Mouse (Mus musculus) cerebellum, adult 9-10 months (tissue): ENCODE measurements around the gene Txk.

Source experiments
- DNase-seq: peaks from one replicate; pipeline ENCODE4 v3.0.0; 2022

The Txk gene

DNA sequence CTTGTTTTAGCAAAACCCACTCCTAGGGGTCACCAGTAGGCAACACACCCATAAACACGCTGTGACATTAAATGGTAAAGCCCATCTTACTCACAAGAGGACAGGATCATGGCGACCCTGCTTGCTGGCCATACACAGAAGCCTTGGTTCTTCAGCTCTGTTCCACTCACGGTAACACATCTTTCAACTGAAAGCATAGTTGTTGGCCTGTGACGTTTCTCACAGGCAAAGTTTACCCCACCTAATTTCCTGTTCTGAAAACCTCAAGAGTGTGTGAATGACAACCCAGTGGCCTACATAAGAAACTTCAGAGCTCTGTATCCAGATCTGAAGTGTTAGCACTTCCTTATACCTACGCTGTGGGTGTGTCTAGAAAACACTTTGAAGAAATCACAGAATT lies at the start of gene Txk:
TSS of gene Txk (minus strand) at position 193 of the 400 bp plus-strand sequence.
- DNase-seq, result no peak

DNA sequence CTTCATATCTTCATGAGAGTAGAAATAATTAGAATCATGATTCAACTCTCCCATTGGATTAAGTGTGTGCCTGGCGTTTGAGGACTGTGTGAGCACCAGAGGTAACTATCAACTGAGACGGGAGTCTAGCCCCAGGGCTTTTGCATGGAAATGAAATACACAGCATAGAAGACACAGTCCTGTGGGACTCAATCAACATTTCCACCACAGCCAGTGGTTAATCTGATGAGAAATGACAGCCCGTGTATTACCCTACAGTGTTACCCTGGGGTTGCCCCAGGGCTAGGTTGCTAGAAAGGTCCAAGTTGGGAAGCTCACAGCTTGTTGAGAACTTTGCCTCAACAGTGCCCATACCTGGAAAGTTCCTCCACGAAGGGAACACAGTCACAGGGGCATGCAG lies 46.0 kb upstream of the Txk start:
- no peak for DNase-seq

DNA sequence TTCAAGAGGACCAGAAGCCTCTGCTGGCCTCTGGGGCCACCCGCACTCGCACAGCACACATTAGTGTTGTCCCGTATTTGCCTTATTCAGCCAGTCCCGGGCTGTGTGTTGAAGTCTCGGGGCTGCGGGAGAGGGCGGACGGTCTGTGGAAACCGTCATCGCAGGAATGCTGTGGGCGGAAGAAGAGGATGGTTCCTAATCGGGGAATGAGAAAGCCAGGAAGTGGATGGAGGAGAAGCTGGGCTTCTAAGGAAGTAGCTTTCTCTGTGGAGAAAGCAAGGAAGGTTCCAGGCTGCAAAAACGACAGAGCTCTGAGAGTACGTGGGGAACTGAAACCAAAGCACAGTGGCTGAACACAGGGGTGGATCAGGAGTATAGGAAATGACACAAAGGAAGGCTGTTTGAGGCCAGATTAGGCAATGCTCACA lies 43.6 kb upstream of the Txk start:
- DNase-seq, result no peak

DNA sequence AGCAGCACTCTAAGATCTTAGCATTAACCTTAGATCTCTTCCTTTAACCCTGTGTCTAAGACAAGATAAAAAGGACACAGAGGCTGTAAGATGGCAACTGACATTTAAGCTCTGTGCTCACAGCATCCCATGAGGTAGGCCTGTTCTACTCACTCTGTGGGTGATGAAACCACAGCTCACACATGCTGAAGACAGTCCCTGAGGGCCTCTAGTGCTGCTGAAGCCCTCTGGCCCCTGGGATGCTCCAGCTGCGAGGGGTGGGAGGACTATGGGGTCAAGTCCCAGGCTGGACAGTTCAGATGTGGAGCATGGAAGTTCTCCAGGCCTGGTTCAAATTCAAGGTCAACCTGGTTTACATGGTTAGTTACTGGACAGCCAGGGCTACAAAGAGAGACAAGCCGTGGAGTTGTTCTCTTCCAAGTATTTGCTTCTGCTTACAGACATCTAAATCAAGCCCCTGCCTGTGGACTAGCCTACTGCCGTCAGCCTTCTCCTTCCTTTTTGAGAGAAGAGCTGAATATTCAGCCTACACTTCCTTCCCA lies 40.8 kb upstream of the Txk start:
- DNase-seq, result no peak

DNA sequence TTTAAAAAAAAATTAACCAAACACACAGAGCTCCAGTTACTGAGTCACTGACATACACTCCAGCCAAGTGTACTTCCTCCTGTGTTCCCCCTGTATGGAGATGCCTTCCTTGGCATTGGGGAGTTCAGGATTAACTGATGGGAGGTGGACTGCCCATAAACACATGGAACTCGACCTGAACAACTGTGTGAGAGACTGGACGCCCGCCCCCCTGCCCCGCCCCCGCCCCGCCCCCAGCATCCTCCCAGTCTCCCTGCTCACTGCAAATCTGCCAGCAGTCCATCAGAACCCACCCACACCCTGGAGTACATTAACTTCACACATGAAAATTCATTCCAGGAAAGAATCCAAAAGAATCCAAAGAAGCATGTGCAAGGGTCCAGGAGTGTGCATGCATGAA lies 39.2 kb upstream of the Txk start:
- DNase-seq, result no peak

DNA sequence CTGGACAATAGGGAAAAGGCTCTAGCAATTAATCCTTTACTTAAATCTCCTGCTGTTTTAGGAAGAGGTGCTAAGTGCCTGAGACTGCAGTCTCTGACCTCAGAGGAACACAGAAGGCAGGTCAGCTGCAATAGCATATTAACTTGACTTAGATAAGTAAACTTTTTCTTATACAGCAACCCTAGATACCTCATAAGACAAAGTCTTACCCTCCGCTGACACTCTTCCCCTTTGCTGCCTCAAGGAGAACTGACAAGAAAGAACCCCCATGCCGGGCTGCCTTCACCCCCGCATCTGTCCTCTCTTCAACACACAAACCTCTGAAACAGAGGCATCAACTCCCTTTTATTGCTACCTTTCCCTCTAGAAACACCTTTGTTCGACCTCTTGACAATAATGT lies 38.8 kb upstream of the Txk start:
- DNase-seq, result no peak

DNA sequence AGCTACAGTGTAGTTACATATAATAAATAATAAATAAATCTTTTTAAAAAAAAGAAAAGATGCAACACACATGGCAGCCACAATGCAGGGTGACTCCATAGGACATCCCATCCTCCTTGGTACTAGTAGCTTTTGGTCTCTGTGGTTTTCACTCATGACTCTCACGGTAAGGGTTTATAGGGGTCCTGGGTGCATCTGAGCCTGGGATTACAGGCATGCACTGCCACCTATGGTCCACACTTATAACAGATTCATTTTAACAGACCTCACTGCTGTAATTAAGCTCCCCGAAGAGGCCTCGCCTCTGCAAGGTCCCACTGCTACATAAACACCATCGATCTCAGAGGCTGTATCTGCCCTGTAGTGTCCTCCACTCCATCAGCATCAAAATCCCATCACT lies 32.9 kb upstream of the Txk start:
- DNase-seq, result no peak

DNA sequence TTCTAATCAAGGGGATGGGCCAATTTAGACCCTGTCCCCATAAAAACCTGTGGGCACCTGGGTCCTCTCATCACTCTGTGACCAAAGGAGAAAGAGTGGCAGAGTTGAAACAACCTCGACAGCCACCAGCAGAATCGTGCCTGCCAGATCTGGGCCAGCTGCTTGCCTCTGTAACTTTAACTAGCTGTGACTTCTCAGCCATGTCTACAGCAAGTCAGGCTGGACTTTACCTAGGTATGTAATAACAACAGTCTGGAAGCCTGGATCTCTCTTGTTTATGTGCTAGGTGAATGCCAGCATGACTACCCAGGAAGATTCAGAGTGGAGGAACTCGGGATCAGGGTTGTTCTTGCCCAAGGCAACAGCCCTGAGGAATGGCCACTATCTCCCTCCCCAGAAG lies 32.1 kb upstream of the Txk start:
- DNase-seq, result no peak

DNA sequence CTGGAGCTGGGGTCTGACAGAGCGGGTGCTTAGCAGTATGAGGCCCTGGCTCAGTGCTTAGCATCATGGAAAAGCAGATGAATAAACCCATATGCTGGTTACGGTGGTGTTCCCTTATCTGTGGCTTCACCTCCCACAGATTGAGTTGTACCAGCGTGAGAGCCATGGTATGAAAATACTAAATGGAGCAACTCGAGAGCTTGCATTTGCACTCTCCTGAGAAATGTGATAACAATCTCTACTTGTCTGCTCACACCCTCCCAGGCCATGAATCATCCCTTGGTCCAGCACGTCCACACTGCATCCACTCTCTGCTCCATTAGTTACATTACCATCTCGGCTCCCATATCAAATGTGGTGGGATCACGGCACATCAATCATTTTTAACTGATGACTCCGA lies 31.4 kb upstream of the Txk start:
- no peak for DNase-seq

DNA sequence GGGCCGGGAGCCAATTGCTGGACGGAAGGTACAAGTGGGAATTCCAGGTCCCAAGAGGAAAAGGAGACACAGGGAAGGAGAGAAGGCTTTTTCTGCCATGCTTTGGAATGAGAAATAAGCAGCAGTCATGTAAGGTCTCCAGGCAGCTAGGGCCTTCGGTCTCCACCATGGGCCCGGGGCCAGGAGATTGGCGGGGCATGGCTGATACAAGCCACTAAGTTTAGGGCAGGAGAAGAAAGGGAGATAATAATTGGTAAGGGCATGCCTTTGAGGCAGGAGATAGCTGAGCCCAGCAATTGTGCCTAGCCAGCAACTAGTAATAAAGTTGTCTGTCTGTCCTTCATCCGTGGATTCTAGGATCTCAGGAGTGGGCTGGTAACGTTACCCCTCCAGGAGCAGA lies 30.5 kb upstream of the Txk start:
- DNase-seq, result no peak

DNA sequence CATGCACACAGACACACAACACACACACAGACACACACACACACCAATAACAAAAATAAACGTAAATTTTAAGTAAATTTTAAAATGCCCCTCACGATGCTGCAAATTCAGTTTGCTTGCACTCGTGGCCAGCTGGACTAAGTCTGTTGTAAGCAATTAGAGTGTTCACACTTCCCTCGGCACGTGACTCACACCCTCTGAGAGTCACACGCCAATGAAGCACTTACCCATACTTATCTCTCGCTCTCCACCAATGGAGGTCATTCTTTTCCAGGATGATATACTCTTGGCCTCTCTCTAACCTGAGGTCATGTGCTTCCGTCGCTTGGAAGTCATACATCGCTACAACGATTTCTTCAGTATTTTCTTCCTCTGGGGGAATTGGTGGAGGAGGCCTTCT lies 29.2 kb upstream of the Txk start:
- DNase-seq, result no peak

DNA sequence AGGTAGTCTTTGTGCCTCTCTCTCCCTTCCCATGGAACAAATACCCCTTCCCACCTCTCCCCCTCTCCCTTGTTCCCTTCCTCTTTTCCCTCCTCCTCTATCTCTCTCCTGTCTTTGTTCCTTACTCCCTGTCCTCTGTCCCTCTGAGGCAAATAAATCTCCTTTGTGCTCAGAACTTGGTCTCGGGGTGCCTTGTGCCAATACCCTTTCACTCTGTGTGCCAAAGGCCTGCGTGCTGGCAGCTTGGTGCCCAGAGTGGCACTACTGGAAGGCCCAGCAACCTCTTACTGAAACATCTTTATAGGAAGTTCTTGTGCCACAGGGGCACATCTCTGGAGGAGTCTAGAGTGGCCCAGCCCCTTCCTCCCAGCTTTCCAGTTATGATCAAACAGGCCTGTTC lies 24.0 kb upstream of the Txk start:
- DNase-seq, result no peak

DNA sequence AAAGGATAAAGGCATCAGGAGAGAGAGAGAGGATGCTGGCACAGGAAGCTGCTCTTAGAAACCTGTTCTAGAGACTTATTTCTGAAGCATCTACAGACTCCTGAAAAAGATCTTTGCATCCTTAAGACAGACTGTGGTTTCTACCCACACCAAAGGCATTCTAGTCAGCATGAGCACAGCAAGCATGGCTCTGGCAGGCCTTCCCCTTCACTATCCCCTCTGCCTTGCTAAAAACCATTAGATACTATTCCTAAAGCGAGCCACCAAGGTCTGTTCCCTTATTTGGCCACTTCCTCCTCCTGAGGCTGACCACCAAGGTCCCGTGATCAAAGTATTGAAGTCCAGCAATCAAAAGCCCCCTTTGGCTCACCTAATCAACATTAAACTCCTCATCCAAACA lies 23.6 kb upstream of the Txk start:
- DNase-seq, result no peak

DNA sequence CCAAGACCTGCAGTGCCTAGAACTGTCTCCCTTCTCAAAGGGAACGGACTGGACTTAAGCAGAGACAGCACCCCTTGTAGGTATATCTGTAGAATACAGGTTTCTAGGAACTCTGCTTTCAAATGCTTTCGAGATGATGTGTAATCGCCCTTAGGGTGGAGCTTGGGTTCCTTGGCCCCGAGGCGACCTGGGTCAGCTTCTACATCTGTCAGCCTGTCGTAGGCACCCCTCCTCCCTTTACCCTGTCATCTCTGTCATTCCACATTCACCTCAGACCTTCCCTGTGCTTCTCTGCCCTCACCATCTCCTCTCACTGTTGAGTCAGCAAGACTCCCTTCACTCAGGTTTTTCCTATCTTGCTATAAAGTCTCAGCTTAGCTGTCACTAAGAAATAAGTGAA lies 17.3 kb upstream of the Txk start:
- DNase-seq, result no peak

DNA sequence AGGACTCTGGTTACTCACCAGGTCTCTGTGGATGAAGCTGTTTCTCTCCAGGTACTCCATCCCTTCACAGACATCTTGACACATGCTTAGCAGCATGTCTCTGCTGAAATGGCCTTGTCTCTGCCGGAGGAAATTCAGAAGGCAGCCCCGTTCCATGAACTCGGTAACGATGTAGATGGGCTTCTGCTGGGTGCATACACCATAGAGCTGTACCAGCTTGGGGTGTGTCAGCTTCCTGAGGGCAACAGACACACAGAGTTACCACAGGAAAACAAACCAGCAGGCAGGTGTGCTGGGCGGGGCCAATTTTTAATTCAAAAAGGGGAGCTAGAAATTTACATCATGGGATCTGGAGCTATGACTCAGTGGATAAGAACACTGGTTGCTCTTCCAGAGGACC lies 11.0 kb upstream of the Txk start:
- no peak for DNase-seq

DNA sequence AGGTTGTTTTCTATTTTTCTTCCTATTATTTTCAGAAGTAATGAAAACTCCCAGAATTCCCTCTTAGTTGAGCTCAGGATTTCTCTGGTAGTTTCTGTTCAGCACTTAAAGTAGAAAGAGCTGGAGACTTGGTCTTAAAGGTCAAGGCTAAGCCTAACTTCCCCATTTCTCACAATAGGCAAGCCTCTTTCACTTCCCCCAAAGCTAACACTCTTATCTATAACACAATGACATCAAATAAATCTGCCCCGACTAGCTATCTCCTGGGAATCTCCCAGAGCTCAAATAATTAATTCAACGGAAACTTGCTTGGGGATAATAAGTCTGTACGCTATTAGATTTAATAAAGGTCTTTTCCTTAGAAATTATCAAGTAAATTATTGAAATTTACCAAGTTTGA lies 10.4 kb upstream of the Txk start:
- no peak for DNase-seq

DNA sequence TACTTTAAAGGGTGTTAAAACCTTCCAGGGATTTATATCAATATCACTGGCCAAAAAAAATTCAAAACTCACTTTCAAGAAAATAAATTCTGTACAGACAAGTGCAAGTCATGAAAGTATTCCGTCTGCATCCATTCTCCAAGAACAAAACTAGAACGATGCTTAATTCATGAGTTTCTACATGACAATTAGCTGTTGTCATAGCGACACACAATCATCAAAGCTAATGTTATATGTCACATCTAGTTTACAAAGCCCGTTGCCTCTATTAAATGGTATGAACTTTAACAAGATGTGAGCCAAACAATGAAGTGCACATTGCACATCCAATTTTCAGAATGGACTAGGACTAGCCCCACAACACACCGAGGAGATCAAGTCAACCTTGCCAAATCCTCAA lies 9.2 kb upstream of the Txk start:
- DNase-seq, result no peak

DNA sequence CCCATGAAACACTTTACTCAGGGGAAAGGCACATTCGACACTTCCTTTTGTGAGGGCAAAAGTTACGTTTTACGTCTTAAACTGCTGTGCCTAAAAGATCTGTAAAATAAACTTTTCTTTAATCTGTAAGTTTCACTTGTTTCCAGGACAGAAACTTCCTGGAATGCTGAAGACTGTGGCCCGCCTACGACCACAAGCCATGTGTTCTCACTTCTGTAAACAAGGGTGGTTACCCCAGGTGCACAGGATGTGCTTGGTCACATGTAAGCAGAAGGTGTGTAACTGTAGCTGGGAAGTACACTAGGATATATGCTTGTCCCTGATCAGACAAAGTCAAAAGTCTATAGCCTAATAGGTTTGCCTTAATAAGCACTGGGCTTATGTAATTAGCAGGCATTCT lies 8.7 kb upstream of the Txk start:
- DNase-seq, result no peak

DNA sequence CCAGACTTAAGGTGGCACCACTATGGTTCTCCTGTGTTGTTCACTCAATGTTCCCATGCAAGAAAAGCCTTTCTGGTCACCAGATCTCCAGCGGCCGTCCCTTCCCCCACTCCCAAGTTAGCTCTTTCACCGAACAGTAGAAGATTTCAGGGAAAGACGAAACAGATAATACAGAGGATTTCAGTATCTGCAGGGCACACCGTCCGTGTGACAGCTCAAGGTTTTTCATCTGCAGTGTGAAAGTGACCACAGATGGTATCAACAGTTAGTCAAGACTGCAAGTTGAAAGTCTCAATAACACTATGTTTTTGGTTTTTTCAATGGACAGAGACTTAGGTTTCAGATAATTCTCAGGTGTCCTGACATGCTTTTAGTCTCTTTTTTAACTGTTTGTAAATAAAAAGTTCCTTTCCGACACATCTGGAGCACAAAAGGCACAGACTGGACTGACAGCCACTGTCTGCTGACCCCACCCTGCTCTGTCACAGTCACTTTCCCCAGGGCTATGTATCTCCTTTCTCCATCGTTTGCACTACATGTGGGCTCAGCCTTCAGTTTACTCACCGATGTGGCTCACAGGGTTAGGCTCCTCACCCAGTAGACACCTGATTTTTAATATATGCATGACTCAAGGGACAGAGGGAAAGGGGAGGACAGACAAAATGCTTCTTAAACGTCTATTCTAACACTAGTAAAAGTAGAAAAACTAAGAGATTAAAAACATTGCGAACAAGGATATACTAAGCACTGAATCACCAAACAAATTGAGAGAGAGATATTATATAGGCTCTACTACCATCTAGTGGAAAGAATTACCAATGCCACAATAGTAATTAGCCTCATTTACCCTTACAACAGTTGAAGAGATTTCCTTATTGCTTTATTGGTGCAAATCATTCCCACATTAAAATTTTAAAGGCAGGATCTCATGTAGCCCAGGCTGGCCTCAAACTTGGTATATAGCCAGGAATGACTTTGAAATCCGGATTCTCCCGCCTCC lies 6.6 kb upstream of the Txk start:
- no peak for DNase-seq

DNA sequence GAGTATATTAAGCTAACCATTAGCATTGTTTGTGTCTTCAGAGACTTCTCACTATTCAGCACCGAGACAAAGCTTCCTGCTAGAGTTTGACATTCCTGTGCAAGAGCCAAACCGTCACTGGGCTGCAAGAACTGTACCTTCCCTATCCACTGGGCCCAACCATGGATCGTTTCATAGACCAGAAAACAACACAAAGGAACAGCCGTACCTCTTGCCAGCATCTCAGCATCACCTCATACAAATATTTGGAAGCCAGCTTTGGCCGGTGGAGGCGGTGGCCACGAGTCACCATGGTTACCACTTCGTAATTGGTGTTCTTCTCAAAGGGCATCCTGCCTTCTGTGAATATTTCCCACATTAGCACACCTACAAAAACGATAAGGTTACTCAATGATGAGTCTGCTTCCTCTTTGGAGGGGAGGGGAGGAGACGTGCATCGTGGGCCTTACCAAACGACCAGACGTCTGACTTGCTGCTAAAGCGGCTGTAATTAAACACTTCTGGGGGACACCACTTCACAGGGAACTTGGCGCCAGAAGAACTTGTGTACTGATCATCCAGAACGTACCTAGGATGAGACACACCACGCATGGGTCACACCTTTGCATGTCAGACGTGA lies 4.7 kb upstream of the Txk start:
- no peak for DNase-seq

DNA sequence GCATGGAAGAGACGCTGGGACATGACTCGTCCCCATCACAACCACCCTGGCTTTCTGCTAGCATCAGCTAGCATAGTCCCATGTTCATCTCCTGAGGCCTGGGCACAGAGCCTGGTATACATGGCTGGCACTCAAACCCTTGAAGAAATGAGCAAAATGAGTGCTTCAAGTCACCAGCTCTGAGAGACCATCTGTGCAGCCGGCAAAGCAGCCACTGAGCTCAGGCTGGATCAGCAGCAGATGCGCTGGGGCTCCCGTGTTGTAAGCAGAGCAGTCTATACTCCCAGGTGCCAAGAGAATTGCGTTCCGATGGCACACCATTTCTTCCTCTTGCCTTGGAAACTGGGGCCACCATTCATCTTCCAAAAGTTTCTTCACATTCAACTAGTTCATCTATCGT lies 3.4 kb upstream of the Txk start:
- peak; percentile 17 for DNase-seq

DNA sequence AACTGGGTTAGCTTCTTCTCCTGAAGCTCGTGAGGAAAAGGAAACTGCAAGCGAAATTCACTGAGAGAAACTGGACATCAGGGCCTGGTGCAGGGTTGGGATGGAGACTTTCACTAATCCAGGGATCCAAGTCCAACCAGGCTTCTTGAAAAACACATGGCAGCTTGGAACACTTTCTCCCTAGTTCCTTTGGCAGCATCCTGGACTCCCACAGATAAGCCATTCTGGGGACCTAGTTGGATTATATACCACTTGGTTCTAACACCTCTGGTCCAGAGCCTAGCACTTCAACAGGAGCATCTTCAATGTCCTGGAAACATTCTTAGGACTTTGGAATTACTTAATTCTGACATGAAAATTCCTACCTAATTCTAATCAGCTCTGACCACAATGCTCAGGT lies 2.5 kb upstream of the Txk start:
- no peak for DNase-seq

DNA sequence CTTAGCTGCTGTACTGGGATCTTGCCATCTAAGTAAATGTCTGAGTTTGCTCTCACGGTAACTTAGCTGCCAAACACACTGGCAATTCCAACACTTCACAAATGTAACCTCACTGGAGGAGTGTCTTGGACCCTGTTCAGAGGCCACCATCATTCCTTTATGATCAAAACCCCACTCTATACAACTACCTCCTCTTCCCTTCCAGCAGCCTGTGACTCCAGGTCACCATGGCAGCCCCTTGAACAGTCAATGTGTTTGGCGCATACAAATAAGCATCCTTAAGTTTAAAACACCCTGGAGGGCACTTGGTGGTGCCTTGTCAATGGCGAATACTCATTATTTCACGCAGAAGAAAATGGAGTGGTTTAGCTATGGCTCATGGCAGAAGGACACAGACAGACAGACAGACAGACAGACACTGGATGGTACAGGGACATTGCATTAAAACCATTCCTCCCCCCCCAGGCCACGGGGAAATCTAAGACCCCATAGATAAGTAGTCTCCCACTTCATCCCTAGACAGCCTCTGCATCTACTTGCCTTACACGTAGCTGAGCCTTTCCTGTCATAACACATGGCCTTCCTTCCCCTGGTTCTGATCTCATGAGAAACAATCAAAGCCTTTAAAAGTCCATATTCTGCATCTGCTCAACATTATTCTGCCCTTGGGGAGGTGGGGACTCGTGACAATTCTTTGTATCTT lies 1.4 kb downstream of the Txk start:
- DNase-seq, result no peak

DNA sequence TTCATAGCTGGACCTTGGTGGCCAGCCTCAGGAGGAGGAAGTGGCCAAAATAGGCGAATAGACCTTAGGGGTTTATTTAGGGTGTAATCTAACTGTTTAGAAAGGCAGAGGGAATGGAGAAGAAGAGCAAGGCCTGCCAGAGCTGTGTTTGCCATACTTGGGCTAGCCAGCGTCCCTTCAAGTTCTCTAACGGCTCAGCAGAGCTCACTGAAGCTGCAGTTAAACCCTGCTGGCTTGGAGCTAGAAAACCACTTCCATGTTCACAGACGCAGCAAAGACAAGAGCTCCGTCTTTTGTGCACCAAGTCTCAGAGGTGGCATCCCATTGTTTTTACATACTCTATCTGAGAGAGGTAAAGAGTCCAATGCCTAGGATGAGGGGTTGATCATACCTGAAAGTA lies 2.4 kb downstream of the Txk start:
- DNase-seq, result no peak
